Mouse (Mus musculus): ENCODE data around the gene Bcas1. TPM values are rescaled to one million over a fixed set of nuclear protein-coding genes. Genes with fewer than 3 reads are reported as not detected.

The Bcas1 gene
- polyA plus RNA-seq, 1 experiment from 2014 or later: 2.1 TPM

DNA sequence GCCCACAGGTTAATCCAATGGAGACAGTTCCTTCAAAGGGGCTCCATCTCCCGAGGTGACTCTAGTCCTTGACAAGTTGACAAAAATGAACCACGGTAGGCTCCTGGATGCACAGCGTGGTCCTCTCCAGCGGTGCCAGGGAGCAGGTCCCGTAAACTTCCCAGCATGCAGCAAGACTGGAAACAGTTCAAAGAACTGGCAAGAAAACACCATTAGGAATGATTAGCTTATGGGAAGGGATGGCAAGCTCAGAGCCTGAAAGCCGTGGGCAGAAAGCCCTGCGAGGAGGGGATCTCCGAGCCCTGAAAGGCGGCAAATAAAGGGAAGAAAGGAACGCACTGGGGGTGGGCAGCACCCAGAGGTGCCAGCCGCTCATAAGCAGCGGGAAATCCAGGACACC is 122.9 kb downstream of the Bcas1 start:
- no peak for ATAC-seq
- WGBS: 57% methylated on average over 12 of the region's 12 CpGs
- H3K9ac ChIP-seq: no peak overlapping the region
- no peak overlapping the region for H3K4me3 ChIP-seq
- 0 out of 2 replicates have a peak overlapping the region, but pooled peaks have one; percentile 40 for H3K27ac ChIP-seq
- H3K4me1 ChIP-seq: peaks cover 24% of the 10 kb centered on the region
- no peaks in the 10 kb centered on the region for H3K9me3 ChIP-seq (replicated peaks)
- H3K4me2 ChIP-seq: peak overlapping the region; percentile 28; the same call in 1 of the 2 replicates
- H3K36me3 ChIP-seq (ENCODE audit: poor library complexity, severe bottlenecking): no peaks in the 10 kb centered on the region
- H3K27me3 ChIP-seq: 0 out of 2 replicates have a peak, but pooled peaks cover 3% of the 10 kb centered on the region

DNA sequence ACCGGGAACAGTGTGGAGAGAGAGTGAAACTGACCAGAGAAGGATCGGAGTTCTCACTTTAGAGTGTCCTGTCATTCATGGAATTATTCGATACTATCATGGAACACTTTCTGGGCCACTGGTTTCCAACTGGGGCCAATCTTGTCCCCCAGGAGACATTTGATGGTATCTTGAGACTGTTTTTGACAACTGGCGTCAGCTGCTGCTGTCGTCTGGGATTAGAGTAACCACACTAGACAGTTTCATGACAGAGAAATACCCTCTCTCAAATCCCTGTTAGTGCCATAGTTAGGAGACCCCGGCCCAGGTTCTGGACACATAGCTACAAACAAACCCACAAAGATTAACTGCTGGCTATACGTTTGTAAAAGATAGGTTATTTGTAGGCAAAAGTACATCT is 124.0 kb downstream of the Bcas1 start:
- 0 out of 2 replicates have a peak, but pooled peaks cover 3% of the 10 kb centered on the region for H3K27me3 ChIP-seq
- no peaks in the 10 kb centered on the region for H3K9me3 ChIP-seq (replicated peaks)
- no peaks in the 10 kb centered on the region for H3K36me3 ChIP-seq (ENCODE audit: poor library complexity, severe bottlenecking)
- H3K27ac ChIP-seq: no peak overlapping the region
- WGBS: 95% methylated on average over 7 of the region's 7 CpGs
- H3K4me3 ChIP-seq: no peak overlapping the region
- H3K4me1 ChIP-seq: peaks cover 24% of the 10 kb centered on the region
- H3K4me2 ChIP-seq: no peak overlapping the region
- no peak for ATAC-seq
- H3K9ac ChIP-seq: no peak overlapping the region

DNA sequence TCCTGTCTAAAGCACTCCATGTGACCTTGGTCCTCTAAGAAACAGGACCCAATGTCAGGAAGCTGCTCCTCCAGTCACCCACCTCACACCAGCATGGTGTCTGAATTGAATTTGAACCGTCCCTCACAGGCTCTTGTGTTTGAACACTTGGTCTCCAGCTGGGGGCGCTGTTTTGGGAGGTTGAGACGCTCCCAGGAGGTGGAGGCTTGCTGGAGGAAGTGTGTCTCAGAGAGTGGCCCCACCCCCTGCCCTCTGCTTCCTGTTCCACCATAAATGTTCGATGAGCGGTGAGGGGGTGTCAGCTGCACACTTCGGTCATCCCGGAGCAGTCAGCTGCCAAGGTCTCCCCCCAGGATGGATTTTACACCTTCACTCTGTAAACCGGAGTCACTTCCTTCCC is 124.8 kb downstream of the Bcas1 start:
- H3K27ac ChIP-seq: no peak overlapping the region
- no peaks in the 10 kb centered on the region for H3K9me3 ChIP-seq (replicated peaks)
- no peak for ATAC-seq
- no peaks in the 10 kb centered on the region for H3K36me3 ChIP-seq (ENCODE audit: poor library complexity, severe bottlenecking)
- no peak overlapping the region for H3K9ac ChIP-seq
- peaks cover 17% of the 10 kb centered on the region for H3K4me1 ChIP-seq
- WGBS: 90% methylated on average over 8 of the region's 8 CpGs
- 0 out of 2 replicates have a peak, but pooled peaks cover 3% of the 10 kb centered on the region for H3K27me3 ChIP-seq
- no peak overlapping the region for H3K4me3 ChIP-seq
- no peak overlapping the region for H3K4me2 ChIP-seq

Other genes starting within 250 kb of the Bcas1 start
- 134 and 166 TPM in 2 replicates for gene Pfdn4, start 68.6 kb upstream of the Bcas1 start, polyA plus RNA-seq (2015; fragmentation: Nextera tagmentation; extraction: Ambion mirVana)
- gene Cyp24a1, start 69.3 kb upstream of the Bcas1 start, polyA plus RNA-seq (2015; fragmentation: Nextera tagmentation; extraction: Ambion mirVana): 0.13 TPM in 1 of 2 replicates, not detected in the other
- gene 4930470P17Rik, start 174.2 kb upstream of the Bcas1 start, polyA plus RNA-seq (2015; fragmentation: Nextera tagmentation; extraction: Ambion mirVana): not detected in 2 replicates

Measured in forebrain, embryonic 13.5 days (tissue).